Mouse (Mus musculus) ES-E14 (cell line): ENCODE results near the gene Prpf40a. TPM values are rescaled to one million over a fixed set of nuclear protein-coding genes. Genes with fewer than 3 reads are reported as not detected.

Experiments used
- DNase-seq: peaks from one replicate; pipeline ENCODE4 v3.0.0-alpha.2; 2013; ENCODE audit warnings: low read depth, low spot score
- H3K27ac ChIP-seq: 2 replicates; pipeline ENCODE4 v1.5.1; 2012; ENCODE audit warnings: low read depth, mild to moderate bottlenecking, low read length, moderate library complexity, mixed read lengths; ENCODE audit not compliant: poor library complexity, insufficient read depth, severe bottlenecking
- H3K36me3 ChIP-seq: 2 replicates; pipeline ENCODE4 v1.6.1; 2012; ENCODE audit warnings: mild to moderate bottlenecking, low read length, moderate library complexity, mixed read lengths; ENCODE audit not compliant: control insufficient read depth, poor library complexity, insufficient read depth, severe bottlenecking
- H3K4me1 ChIP-seq, 2 experiments: fragments of 150-350 bp in 1 of 2; sonication (generic) in 1 of 2; 2 replicates each; pipeline ENCODE4 v1.6.1; 2012; ENCODE audit warnings: low read length in 2 of 2, mild to moderate bottlenecking in 1 of 2, mixed read lengths in 1 of 2; ENCODE audit not compliant: control insufficient read depth in 2 of 2, insufficient read depth in 2 of 2, poor library complexity in 1 of 2
- H3K4me3 ChIP-seq, 2 experiments: fragments of 150-350 bp in 1 of 2; sonication (generic) in 1 of 2; 2 replicates each; pipeline ENCODE4 v1.5.1; 2012; ENCODE audit warnings: low read length in 2 of 2, low read depth in 1 of 2, mild to moderate bottlenecking in 1 of 2, mixed read lengths in 1 of 2; ENCODE audit not compliant: insufficient read depth in 1 of 2, poor library complexity in 1 of 2, severe bottlenecking in 1 of 2
- H3K9ac ChIP-seq: 2 replicates; pipeline ENCODE4 v1.6.1; 2012; ENCODE audit warnings: low read depth, mild to moderate bottlenecking, low read length, mixed read lengths; ENCODE audit not compliant: poor library complexity, insufficient read depth, severe bottlenecking
- H3K9me3 ChIP-seq: fragments of 150-350 bp; sonication (generic); 2 replicates; pipeline ENCODE4 v1.6.1; 2012; ENCODE audit warnings: low read depth, mild to moderate bottlenecking, low read length; ENCODE audit not compliant: control insufficient read depth, insufficient read depth
- CHD2 ChIP-seq: IDR thresholded peaks from 2 replicates; pipeline ENCODE4 v1.6.1; 2014; ENCODE audit warnings: mild to moderate bottlenecking, low read depth, low read length, inconsistent platforms
- HCFC1 ChIP-seq: IDR thresholded peaks from 2 replicates; pipeline ENCODE4 v1.6.1; 2012; ENCODE audit warnings: low read length, inconsistent platforms, borderline replicate concordance; ENCODE audit not compliant: insufficient read depth
- MAFK ChIP-seq: IDR thresholded peaks from 2 replicates; pipeline ENCODE4 v1.6.1; 2014; ENCODE audit warnings: mild to moderate bottlenecking, low read depth, low read length, inconsistent platforms; ENCODE audit not compliant: insufficient read depth
- ZC3H11A ChIP-seq: IDR thresholded peaks from 2 replicates; pipeline ENCODE4 v1.6.1; 2012; ENCODE audit warnings: low read depth, mild to moderate bottlenecking, inconsistent platforms, low read length, borderline replicate concordance
- ZNF384 ChIP-seq: IDR thresholded peaks from 2 replicates; pipeline ENCODE4 v1.6.1; 2012; ENCODE audit warnings: low read depth, low read length, inconsistent platforms
- in situ Hi-C, 2 experiments: fragments of 600-800 bp; cut with MboI; formaldehyde crosslinking; loops; one replicate each; pipeline ENCODE4 v1.15.1; 2025; ENCODE audit warnings: low sequenced_read_pairs in 2 of 2, inconsistent platforms in 1 of 2; ENCODE audit not compliant: unreplicated experiment in 2 of 2
- total RNA-seq: library from RNA; depleted of rRNA; stranded (reverse); fragments of 300-350 nt; gene quantifications from 2 replicates; pipeline ENCODE4 v1.2.3, GENCODE M21; 2012

Gene Prpf40a
- total RNA-seq, 1 experiment, result 136 TPM

- Histone ChIP-seq H3K36me3 (peaks cover 6% of the 10 kb centered on the region; the same call in 1 of the 2 replicates), H3K27ac (peak overlapping the region; percentile 65), H3K9me3 (no peaks in the 10 kb centered on the region), H3K4me1 (peaks cover 1 to 12% of the 10 kb centered on the region in 2 experiments; a peak in 3 of 4 replicates), H3K4me3 (peak overlapping the region; percentile 98 to 100), H3K9ac (peak overlapping the region; percentile 93)
- no peak for TF ChIP-seq HCFC1
- no peak for TF ChIP-seq ZNF384
- no peak for TF ChIP-seq MAFK
- TF ChIP-seq ZC3H11A, result no peak
- in situ Hi-C loops, result no loop called here
- peak; percentile 25 for DNase-seq
Measured at GRCm38 (mm10) chr2:53192386-53192785, 1.3 kb upstream of the Prpf40a start.

GRCm38 (mm10) chr2:53191523-53192220, 588 bp upstream of the Prpf40a start, which contains the start of gene Arl6ip6:
Arl6ip6 (plus strand) TSS chr2:53191726.
- Histone ChIP-seq H3K36me3 (peaks cover 6% of the 10 kb centered on the region; the same call in 1 of the 2 replicates), H3K9ac (peak within 1 kb of the TSS; percentile 99), H3K27ac (peak within 1 kb of the TSS; percentile 95), H3K4me1 (peaks cover 1 to 12% of the 10 kb centered on the region in 2 experiments; a peak in 3 of 4 replicates), H3K9me3 (no peaks in the 10 kb centered on the region), H3K4me3 (peak within 1 kb of the TSS; percentile 98 to 100)
- peak; percentile 91 for DNase-seq
- in situ Hi-C loops, result no loop called here
- peak; percentile 30; the same call in 1 of the 2 replicates for TF ChIP-seq HCFC1
- TF ChIP-seq ZNF384, result no peak
- no peak for TF ChIP-seq ZC3H11A

GRCm38 (mm10) chr2:53189811-53190210, 1.3 kb downstream of the Prpf40a start:
- Histone ChIP-seq H3K9ac (peak overlapping the region; percentile 66; the same call in 1 of the 2 replicates), H3K4me3 (peak overlapping the region; percentile 37 to 100; a peak in 3 of 4 replicates), H3K36me3 (peaks cover 2% of the 10 kb centered on the region; the same call in 1 of the 2 replicates), H3K4me1 (peaks cover 1 to 12% of the 10 kb centered on the region in 2 experiments; a peak in 3 of 4 replicates), H3K9me3 (no peaks in the 10 kb centered on the region), H3K27ac (no peak overlapping the region)
- no peak for DNase-seq
- TF ChIP-seq HCFC1 (no peak), ZNF384 (no peak), ZC3H11A (no peak), MAFK (no peak), CHD2 (no peak)
- in situ Hi-C loops, result no loop called here

GRCm38 (mm10) chr2:53179876-53180275, 11.2 kb downstream of the Prpf40a start:
- DNase-seq, result no peak
- no peak overlapping the region for H3K4me3 ChIP-seq
- in situ Hi-C loops, result no loop called here
- H3K36me3 ChIP-seq, result no peaks in the 10 kb centered on the region; the same call in 1 of the 2 replicates
- no peaks in the 10 kb centered on the region for H3K9me3 ChIP-seq
- H3K9ac ChIP-seq, result no peak overlapping the region
- H3K27ac ChIP-seq, result no peak overlapping the region
- TF ChIP-seq CHD2, result no peak
- no peak for TF ChIP-seq HCFC1
- no peak for TF ChIP-seq MAFK
- TF ChIP-seq ZC3H11A, result no peak
- TF ChIP-seq ZNF384, result no peak
- peaks cover 0 to 2% of the 10 kb centered on the region in 2 experiments; a peak in 1 of 4 replicates for H3K4me1 ChIP-seq
